Mouse (Mus musculus) NIH3T3 (cell line): Measurements from ENCODE around the gene Mapkbp1.

ENCODE experiments used
- DNase-seq: peaks from one replicate; pipeline ENCODE4 v3.0.0-alpha.2; 2012; ENCODE audit warnings: low read depth

The Mapkbp1 gene

GRCm38 (mm10) chr2:120008672-120009071 is 36.2 kb downstream of the Mapkbp1 start:
- no peak for DNase-seq

- peak; percentile 87 for DNase-seq
Observed at GRCm38 (mm10) chr2:120011462-120012200, 39.1 kb downstream of the Mapkbp1 start.

GRCm38 (mm10) chr2:120012924-120013323 is 40.4 kb downstream of the Mapkbp1 start:
- DNase-seq = no peak

- DNase-seq = no peak
Observed at GRCm38 (mm10) chr2:120013831-120014486, 41.5 kb downstream of the Mapkbp1 start.

GRCm38 (mm10) chr2:120015882-120016281 is 43.4 kb downstream of the Mapkbp1 start:
- no peak for DNase-seq

GRCm38 (mm10) chr2:120017599-120017998 is 45.1 kb downstream of the Mapkbp1 start:
- DNase-seq = no peak

GRCm38 (mm10) chr2:120024337-120024736 is 51.8 kb downstream of the Mapkbp1 start:
- no peak for DNase-seq

GRCm38 (mm10) chr2:120026984-120027949 is 54.8 kb downstream of the Mapkbp1 start, which contains the start of the genes Jmjd7 and Gm28042:
Gene Jmjd7, plus strand, starts transcription at chr2:120027483.
Gene Gm28042, plus strand, starts transcription at chr2:120027493.
- peak; percentile 95 for DNase-seq

GRCm38 (mm10) chr2:120027950-120028331 is 55.4 kb downstream of the Mapkbp1 start:
- peak; percentile 28 for DNase-seq

GRCm38 (mm10) chr2:120030380-120030779 is 57.9 kb downstream of the Mapkbp1 start:
- no peak for DNase-seq

GRCm38 (mm10) chr2:120032726-120033467 is 60.4 kb downstream of the Mapkbp1 start, which contains the start of gene Pla2g4b:
Gene Pla2g4b, plus strand, starts transcription at chr2:120033417.
- DNase-seq = no peak

- DNase-seq = no peak
Observed at GRCm38 (mm10) chr2:120033726-120034125, 61.2 kb downstream of the Mapkbp1 start.

- DNase-seq = no peak
Observed at GRCm38 (mm10) chr2:120037744-120038143, 65.2 kb downstream of the Mapkbp1 start.

GRCm38 (mm10) chr2:120040991-120041390 is 68.5 kb downstream of the Mapkbp1 start:
- DNase-seq = no peak

GRCm38 (mm10) chr2:120044101-120044603 is 71.7 kb downstream of the Mapkbp1 start:
- DNase-seq = peak; percentile 78

- DNase-seq = no peak
Observed at GRCm38 (mm10) chr2:120044676-120045075, 72.2 kb downstream of the Mapkbp1 start.

- DNase-seq = no peak
Observed at GRCm38 (mm10) chr2:120046486-120047310, 74.2 kb downstream of the Mapkbp1 start.

- no peak for DNase-seq
Observed at GRCm38 (mm10) chr2:120048173-120048572, 75.7 kb downstream of the Mapkbp1 start.

GRCm38 (mm10) chr2:120049632-120050274 is 77.3 kb downstream of the Mapkbp1 start:
- peak; percentile 71 for DNase-seq

- DNase-seq = no peak
Observed at GRCm38 (mm10) chr2:120051405-120051804, 78.9 kb downstream of the Mapkbp1 start.
